Mouse (Mus musculus): ENCODE results near the gene Prex1. TPM values are rescaled to one million over a fixed set of nuclear protein-coding genes. Genes with fewer than 3 reads are reported as not detected.

The Prex1 gene
- total RNA-seq, 2 experiments from 2014 or later: 13.4 to 29.4 TPM

GRCm38 (mm10) chr2:166728261-166728680 lies 14.6 kb upstream of the Prex1 start:
- ATAC-seq (replicated peaks; ENCODE audit: poor library complexity, severe bottlenecking): no peak

- ATAC-seq (replicated peaks; ENCODE audit: poor library complexity, severe bottlenecking): no peak
Measured at GRCm38 (mm10) chr2:166727790-166728189, 14.2 kb upstream of the Prex1 start.

- ATAC-seq (replicated peaks; ENCODE audit: poor library complexity, severe bottlenecking): no peak
Measured at GRCm38 (mm10) chr2:166726891-166727290, 13.3 kb upstream of the Prex1 start.

DNA sequence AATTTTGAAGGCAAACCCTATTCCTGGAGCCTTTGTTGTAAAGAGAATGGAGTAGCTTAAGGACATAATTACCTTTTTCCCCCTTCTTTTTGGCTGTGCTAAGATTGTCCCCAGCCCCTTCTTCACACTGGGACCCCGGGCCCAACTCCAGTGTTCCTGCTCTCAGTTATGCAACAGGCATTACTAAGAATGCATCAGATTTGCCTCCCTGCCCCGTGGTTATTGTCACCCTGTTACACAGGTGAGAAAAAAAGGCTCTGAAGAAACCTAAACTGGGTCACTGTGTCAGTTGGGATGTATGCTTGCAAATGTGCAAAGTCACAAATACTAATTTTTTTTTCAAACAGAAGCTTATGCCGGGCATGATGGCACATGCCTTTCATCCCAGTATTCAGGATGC lies 6.8 kb upstream of the Prex1 start:
- ATAC-seq (replicated peaks; ENCODE audit: poor library complexity, severe bottlenecking): no peak

DNA sequence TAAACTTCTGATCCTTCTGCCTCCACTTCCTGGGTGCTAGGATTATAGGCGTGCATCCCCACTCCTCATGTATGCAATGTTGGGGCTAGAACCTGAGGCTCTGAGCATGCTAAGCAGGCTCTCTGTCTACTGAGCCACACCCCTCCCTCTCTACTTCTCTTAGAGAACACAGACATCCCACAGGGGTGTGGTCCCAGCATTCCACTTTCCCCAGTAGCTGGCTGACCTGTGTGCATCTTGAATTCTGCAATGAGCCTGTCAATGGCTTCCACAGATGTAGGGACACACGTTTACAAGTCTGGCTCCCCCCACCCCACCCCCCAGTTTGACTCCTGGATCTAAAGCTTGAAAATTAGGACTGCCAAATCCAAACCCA lies 6.3 kb upstream of the Prex1 start:
- ATAC-seq (replicated peaks; ENCODE audit: poor library complexity, severe bottlenecking): no peak

DNA sequence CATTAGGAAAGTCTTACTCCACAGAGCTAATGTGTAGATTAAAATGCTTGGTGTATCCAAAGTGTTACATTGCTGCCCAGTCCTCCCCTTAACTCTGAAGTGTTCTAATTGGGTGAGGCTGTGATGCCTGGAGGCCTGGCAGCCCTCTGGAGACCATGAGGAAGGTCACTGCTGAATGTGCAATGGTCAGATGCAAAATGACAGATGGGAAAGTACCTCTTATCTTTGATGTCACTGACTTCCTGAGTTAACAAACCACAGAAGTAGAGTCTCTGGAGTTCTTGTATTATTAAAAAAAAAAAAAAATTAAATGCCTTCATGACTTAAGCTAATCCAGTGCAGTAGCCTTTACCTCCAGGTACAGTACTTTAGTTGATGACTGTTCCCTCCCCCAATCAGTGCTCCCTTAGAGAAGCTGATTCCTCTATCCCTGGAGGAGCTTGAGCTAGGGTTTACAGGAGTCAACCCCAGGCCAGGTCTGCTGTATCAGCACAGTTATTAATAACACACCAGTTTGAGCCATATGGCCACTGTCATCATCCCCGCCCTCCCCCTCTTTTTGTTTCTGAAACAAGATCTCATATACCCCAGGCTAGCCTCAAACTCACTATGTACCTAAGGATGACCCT lies 5.8 kb upstream of the Prex1 start:
- ATAC-seq (replicated peaks; ENCODE audit: poor library complexity, severe bottlenecking): peak; percentile 33; the same call in 1 of the 2 replicates

DNA sequence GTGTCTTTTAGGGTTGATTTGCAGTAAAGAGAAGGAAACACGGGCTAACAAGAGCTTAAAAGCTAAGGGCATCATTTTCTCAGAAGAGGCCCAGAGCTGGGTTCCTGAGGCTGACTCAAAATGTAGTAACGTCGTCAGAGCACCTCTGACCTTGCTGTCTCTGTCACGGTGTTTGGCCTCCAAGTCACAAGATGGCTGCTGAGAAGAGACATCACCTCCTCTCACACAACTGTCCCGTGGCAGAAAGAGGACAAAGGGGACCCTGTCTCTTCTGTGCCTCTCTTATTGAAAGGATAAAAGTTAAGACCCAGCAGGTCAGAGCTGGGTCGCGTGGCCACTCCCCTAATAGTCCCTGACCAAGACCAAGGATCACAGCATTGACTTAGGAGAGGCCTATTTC lies 2.4 kb upstream of the Prex1 start:
- no peak for ATAC-seq (replicated peaks; ENCODE audit: poor library complexity, severe bottlenecking)

- no peak for ATAC-seq (replicated peaks; ENCODE audit: poor library complexity, severe bottlenecking)
Measured at GRCm38 (mm10) chr2:166714427-166714699, 731 bp upstream of the Prex1 start.

GRCm38 (mm10) chr2:166712801-166713689 lies 587 bp downstream of the Prex1 start:
- ATAC-seq (replicated peaks; ENCODE audit: poor library complexity, severe bottlenecking): peak; percentile 37

- ATAC-seq (replicated peaks; ENCODE audit: poor library complexity, severe bottlenecking): peak; percentile 18
Measured at GRCm38 (mm10) chr2:166712310-166712709, 1.3 kb downstream of the Prex1 start.

DNA sequence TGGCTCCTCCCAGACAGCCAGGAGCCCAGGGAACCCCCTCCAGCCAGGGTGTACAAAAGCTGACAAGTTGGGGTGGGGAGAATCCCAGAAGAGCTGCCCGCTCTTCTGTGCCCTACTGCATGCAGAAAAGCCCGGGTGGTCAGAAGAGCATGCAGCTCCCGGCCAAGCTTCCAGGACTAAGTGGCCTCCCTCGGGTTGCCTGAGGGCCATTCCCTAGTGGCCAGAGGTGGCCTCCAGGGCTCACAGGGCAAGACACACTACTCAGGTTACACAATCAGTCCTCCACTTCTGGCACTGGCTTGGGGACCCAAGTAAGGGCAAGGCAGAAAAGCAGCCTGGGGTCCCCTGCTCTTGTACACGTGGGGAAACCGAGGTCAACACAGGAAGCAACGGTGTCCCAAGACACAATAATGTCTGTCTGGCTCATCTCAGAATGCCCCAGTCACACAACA lies 1.9 kb downstream of the Prex1 start:
- peak; percentile 5; the same call in 1 of the 2 replicates for ATAC-seq (replicated peaks; ENCODE audit: poor library complexity, severe bottlenecking)

GRCm38 (mm10) chr2:166709883-166710282 lies 3.7 kb downstream of the Prex1 start:
- ATAC-seq (replicated peaks; ENCODE audit: poor library complexity, severe bottlenecking): peak; percentile 6; the same call in 1 of the 2 replicates

DNA sequence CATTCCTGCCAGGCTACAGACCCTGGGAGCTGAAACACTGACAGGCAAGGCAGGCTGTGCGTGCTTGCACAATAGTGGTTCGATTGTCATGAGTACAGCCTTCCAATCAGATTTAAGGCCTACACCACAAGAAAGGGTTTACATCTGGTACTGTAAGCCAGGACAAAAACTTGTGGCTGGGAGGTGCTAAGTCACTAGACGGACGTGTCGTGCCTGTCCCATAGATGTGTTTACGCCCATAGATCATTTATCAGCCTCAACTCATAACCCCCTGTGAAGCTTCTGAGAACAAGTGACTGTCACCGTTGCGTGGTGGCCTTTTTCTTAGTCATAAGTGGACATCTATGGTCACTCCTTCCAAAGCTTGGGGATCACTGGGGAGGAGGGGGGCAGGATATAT lies 5.3 kb downstream of the Prex1 start:
- peak; percentile 35 for ATAC-seq (replicated peaks; ENCODE audit: poor library complexity, severe bottlenecking)

GRCm38 (mm10) chr2:166706526-166706925 lies 7.1 kb downstream of the Prex1 start:
- ATAC-seq (replicated peaks; ENCODE audit: poor library complexity, severe bottlenecking): no peak

DNA sequence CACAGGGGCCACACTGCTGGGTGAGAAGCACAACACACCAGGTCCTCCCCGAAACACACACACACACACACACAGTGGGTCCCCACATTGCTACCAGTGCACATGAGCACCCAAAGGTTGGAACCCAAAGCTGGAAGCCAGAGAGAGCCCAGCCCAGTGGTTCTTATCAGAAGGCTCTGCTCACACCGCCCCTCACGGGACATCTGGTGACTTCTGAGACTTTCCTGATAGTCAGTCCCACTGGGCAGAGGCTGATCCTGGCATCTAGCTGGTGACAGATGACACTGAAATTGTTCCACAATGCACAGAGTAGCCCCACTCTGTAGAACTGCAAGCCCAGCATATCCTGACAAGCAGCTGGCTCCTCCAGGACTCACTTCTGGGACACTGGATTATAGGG lies 10.1 kb downstream of the Prex1 start:
- no peak for ATAC-seq (replicated peaks; ENCODE audit: poor library complexity, severe bottlenecking)

GRCm38 (mm10) chr2:166702113-166702445 lies 11.6 kb downstream of the Prex1 start:
- ATAC-seq (replicated peaks; ENCODE audit: poor library complexity, severe bottlenecking): no peak

DNA sequence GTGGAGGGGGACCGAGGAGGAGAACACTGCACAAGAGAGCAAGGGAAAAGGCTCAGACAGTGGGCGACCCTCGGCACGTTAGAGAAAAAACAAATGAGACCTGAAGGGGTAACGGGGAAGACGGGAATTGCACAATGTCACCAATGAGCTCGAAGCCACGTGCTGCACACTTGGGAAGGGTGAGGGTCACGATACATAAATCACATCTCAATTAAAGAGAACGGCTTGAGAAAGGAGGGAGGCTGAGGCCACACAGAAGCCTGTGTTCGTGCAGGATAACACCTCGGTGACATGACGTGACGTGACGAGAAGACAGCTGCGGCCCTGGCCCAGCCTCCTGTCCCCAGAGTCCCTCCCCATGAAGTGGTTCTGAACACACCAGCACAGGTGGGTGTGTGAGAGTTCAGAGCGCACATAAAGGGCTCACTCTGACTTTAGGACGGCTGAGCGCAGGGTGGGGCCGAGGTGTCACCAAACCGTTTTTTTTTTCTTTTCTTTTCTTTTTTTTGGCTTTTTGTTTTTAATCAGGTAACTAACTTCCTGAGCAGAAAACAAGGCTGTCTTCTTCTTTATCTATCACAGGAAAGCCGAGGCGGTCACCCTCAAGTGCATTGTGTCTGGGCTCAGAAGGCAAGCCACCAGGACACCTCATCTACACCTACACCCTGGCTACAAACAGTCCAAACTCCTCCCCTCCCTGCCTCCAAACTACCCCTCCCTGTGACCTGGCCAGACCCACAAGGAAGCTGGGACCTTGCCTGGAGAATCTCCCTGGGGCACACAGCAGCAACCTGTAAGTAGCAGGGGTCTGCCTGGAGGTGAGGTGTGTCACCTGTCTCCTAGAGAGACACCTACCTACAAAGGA lies 12.2 kb downstream of the Prex1 start:
- ATAC-seq (replicated peaks; ENCODE audit: poor library complexity, severe bottlenecking): 0 out of 2 replicates have a peak, but pooled peaks have one; percentile 10

- no peak for ATAC-seq (replicated peaks; ENCODE audit: poor library complexity, severe bottlenecking)
Measured at GRCm38 (mm10) chr2:166700732-166701131, 12.9 kb downstream of the Prex1 start.

DNA sequence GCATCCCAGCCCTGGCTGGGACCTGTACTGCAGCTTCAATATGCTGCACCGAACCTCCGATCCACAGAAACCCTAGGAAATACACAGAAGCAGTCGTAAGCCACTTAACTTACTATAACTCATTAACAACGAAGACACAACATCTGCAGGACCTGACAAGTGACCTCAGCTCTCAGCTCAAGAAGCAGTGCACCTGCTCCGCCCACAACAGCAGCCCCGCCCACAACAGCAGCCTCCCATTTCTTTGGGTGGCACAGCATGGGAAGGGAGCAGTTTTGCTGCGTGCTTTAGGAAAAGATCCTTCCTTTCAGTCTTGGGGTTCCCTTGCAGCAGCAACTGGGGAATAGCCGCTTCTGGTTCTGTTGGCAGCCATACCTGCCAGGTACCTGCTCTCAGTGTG lies 13.5 kb downstream of the Prex1 start:
- ATAC-seq (replicated peaks; ENCODE audit: poor library complexity, severe bottlenecking): no peak

GRCm38 (mm10) chr2:166699552-166699951 lies 14.1 kb downstream of the Prex1 start:
- peak; percentile 48; the same call in 1 of the 2 replicates for ATAC-seq (replicated peaks; ENCODE audit: poor library complexity, severe bottlenecking)

DNA sequence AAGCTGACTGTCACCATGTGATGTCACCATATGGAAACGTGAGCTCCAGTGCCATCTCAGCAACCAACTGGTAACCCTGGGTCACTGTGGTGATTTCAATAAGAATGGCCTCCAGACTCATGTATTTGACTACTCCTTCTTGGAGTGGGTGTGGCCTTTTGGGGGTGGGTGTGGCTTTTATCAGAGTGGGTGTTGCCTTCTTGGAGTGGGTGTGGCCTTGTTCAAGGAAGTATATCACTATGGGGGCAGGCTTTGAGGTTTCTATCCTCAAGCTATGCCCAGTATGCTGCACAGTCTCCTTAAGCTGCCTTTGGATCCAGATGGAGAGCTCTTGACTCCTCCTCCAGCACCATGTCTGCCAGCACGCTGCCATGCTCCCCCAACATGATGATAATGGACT lies 19.0 kb downstream of the Prex1 start:
- ATAC-seq (replicated peaks; ENCODE audit: poor library complexity, severe bottlenecking): no peak; the same call in 1 of the 2 replicates

All from granulocyte monocyte progenitor cell, adult 5-6 weeks (primary cell).